Mouse (Mus musculus): ENCODE data around the gene Xylt1. TPM values are rescaled to one million over a fixed set of nuclear protein-coding genes. Genes with fewer than 3 reads are reported as not detected.

The Xylt1 gene
- 0.84 and 0.86 TPM in 2 replicates for polyA plus RNA-seq (2016; fragmentation: Nextera tagmentation; extraction: Ambion mirVana)

DNA sequence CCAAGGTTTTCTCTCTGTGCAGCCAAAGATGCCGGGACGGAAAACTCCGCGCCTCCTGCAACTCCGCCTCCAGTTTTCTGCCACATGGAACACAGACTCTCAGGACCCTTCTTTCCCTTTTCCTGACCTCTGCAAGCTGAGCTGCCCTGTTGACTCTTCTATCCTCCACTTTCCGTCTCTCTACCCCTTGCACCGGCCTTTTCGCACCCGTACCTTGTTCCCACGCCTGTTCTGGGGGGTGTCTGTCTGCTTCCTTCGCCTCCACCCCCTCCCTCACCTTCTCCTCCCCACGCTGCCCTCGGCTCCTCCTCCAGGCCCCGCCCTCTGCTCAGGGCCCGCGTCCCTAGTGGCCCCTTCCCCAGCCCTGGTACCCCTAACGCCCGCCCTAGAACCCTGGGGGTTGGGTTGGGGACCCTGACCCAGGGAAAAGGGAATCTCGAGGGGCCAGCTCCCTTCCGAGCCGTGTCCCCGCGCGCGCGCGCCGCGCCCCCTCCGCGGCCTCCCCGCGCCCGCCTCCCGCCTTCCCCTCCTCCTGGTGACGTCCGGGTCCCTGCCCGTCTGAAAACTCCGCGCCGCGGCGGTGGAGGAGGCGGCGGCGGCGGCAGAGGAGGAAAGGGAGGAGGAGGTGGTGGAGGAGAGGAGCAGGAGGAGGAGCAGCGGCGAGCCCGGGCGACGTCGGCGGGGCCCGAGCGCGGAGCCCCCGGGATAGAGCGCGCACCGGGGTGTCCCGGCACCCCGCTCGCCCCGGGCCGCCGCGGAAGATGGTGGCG lies at the start of gene Xylt1:
Xylt1 (plus strand) TSS at position 562 of the 770 bp plus-strand sequence.
- DNase-seq (ENCODE audit: low spot score), result peak; percentile 88
- H3K36me3 ChIP-seq (replicated peaks), result no peaks in the 10 kb centered on the region
- peak within 1 kb of the TSS; percentile 93 for H3K27ac ChIP-seq (replicated peaks)
- H3K9me3 ChIP-seq, result no peaks in the 10 kb centered on the region
- under 1% methylated on average over 68 of the region's 69 CpGs for WGBS
- H3K27me3 ChIP-seq (replicated peaks; ENCODE audit: low read depth, poor library complexity, severe bottlenecking), result peaks cover 45% of the 10 kb centered on the region
- H3K4me3 ChIP-seq, result peak within 1 kb of the TSS; percentile 88
- peaks cover 29% of the 10 kb centered on the region for H3K4me1 ChIP-seq

DNA sequence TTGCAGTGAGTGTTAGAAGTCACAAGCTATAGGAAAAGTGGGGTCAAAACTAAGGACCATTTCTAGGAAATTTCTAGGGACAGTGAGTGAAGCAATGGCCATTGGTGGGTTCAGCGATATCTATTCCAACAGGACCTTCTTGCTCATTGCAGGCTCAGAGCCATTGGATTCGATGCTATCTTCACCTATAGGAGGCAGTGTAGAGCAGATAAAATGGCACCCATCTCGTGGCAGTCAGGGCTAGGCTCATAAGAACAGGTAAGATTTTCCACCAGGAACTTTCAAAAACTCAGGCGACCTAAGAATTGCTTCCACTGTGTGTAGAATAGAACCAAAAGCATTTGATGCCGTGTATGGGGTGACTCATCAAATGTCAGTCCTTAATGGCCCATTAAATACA lies 46.8 kb upstream of the Xylt1 start:
- no peaks in the 10 kb centered on the region for H3K4me1 ChIP-seq
- no peaks in the 10 kb centered on the region for H3K27me3 ChIP-seq (replicated peaks; ENCODE audit: low read depth, poor library complexity, severe bottlenecking)
- H3K4me3 ChIP-seq, result no peak overlapping the region
- WGBS, result 83% methylated on average over 5 of the region's 5 CpGs
- H3K27ac ChIP-seq (replicated peaks), result no peak overlapping the region
- no peak for DNase-seq (ENCODE audit: low spot score)
- H3K9me3 ChIP-seq, result no peaks in the 10 kb centered on the region
- H3K36me3 ChIP-seq (replicated peaks), result no peaks in the 10 kb centered on the region

DNA sequence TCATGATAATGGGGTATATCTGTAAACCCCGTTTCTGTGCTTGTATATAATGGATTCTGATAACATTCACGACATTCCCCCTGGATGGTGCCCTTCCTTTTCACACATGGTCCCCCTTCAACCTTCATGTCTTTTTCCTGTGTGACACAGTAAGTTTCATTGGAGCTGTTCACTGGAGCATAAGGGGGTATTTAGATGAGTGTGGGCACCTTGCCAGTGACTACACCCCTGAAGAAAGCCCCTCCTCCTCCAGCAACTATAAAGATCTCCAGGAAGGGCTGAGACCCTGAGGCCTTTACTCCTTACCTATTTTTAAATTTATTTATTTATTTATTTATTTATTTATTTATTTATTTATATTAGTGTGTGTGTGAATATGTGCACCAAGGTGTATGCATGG lies 24.5 kb upstream of the Xylt1 start:
- no peaks in the 10 kb centered on the region for H3K9me3 ChIP-seq
- 87% methylated on average over 2 of the region's 2 CpGs for WGBS
- H3K27ac ChIP-seq (replicated peaks), result no peak overlapping the region
- H3K36me3 ChIP-seq (replicated peaks), result no peaks in the 10 kb centered on the region
- no peak for DNase-seq (ENCODE audit: low spot score)
- H3K4me3 ChIP-seq, result no peak overlapping the region
- H3K27me3 ChIP-seq (replicated peaks; ENCODE audit: low read depth, poor library complexity, severe bottlenecking), result no peaks in the 10 kb centered on the region
- H3K4me1 ChIP-seq, result no peaks in the 10 kb centered on the region

DNA sequence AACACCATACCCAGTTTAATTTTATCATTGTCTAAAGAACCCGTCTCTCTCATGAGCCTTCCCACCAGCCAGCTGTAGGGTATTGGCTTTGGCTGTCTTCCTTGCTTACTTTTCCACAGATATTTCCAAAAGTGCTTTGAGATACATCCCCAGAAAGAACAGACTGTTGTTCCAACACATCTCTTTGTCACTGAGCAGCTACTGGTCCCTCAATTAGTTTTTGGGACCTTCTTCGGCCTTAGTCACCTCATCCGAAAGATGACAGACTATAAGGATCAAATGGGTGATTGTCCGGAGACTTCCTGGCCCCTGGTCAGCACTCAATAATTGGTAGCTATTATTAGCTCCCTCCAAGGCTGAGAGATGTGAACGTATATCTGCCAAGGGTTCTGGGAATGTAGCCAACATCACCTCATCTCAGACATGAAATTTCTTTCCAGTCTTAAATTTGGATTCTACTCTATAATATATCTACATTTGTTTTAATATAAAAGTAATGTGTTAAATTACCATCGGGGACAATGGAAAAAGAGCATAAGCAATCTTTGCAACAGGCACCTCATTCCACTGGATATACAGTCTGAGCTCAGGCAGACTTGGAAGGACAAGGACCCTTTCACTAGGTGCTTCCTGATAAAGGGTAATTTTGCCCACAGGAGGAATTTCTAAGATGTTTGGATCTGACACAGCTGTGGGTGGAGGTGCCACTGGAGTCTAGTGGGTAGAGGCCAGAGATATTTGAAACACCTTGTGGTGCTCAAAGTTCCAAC lies 23.2 kb upstream of the Xylt1 start:
- no peak overlapping the region for H3K27ac ChIP-seq (replicated peaks)
- no peaks in the 10 kb centered on the region for H3K27me3 ChIP-seq (replicated peaks; ENCODE audit: low read depth, poor library complexity, severe bottlenecking)
- DNase-seq (ENCODE audit: low spot score), result no peak
- H3K4me1 ChIP-seq, result no peaks in the 10 kb centered on the region
- H3K36me3 ChIP-seq (replicated peaks), result no peaks in the 10 kb centered on the region
- no peak overlapping the region for H3K4me3 ChIP-seq
- H3K9me3 ChIP-seq, result no peaks in the 10 kb centered on the region
- 82% methylated on average over 6 of the region's 6 CpGs for WGBS

DNA sequence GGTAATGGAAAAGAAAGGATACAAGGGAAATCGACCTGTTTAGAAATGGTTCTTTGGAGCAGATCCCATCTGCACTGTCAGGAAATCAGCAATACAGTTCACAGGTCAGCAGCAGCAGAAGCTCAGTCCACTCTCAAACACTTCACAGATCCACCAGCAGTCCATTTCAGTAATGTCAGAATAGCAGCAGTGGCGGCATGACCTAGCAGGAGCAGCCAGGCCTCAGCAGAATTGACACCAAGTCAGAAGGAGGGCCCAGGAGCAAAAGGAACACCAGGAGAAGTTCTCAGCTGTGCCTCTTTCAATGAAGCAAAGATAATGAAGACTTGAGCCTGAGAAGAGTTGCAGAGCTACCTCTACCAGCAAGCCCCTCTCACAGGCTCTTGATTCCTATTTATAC lies 19.5 kb upstream of the Xylt1 start:
- WGBS, result 87% methylated on average over 2 of the region's 2 CpGs
- no peaks in the 10 kb centered on the region for H3K4me1 ChIP-seq
- H3K4me3 ChIP-seq, result no peak overlapping the region
- DNase-seq (ENCODE audit: low spot score), result no peak
- no peaks in the 10 kb centered on the region for H3K36me3 ChIP-seq (replicated peaks)
- H3K27me3 ChIP-seq (replicated peaks; ENCODE audit: low read depth, poor library complexity, severe bottlenecking), result no peaks in the 10 kb centered on the region
- no peaks in the 10 kb centered on the region for H3K9me3 ChIP-seq
- no peak overlapping the region for H3K27ac ChIP-seq (replicated peaks)

DNA sequence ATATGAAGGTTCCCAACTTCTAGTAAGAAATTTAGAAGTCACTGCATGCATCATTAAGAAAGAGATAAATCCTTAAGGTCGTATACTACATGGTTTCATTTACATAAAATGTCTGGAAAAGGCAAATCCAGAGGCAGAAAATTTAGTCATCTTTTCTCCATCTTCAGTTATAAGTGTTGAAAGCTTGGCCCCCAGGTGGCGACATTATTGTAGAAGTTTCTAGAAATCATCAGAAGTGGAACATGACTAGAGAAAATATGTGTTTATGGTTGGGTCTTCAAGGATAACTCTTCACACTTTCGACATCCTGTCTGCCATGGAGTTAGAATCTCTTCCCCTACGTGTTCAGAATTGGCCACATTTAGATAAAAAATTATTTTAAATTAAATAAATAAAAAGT lies 18.3 kb upstream of the Xylt1 start:
- no peak overlapping the region for H3K27ac ChIP-seq (replicated peaks)
- no peaks in the 10 kb centered on the region for H3K36me3 ChIP-seq (replicated peaks)
- no peak for DNase-seq (ENCODE audit: low spot score)
- no peaks in the 10 kb centered on the region for H3K9me3 ChIP-seq
- no peaks in the 10 kb centered on the region for H3K27me3 ChIP-seq (replicated peaks; ENCODE audit: low read depth, poor library complexity, severe bottlenecking)
- H3K4me3 ChIP-seq, result no peak overlapping the region
- no peaks in the 10 kb centered on the region for H3K4me1 ChIP-seq
- WGBS, result 86% methylated on average over 4 of the region's 4 CpGs

DNA sequence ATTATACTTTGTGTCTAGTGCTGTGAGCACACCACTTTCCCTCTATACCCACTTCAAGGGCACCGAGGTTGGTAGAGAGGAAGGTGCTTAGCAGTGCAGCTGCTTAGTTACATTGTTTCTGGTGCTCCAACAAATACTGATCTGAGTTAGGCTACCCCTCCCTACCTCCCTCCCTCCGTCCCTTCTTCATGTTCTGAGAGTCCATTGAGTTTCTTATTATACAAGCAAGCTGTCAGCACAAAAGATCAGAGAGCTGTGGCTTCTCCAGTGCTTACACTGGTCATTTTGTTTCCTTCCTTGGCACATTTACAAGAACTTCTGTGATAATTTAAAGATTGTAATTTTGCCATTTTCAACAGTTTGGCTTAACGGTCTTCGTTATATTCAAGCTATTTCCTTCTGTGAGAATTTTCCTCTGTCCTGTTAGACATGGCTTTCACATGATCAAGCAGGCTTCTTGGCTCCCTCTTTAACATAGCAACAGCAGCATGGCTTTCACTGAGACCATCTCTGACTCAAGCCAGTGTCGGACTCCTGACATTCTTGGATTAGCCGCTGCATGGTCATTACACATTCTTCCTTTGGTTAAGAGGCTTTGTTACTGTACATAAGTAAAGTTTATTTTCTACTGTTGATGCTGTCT lies 12.0 kb upstream of the Xylt1 start:
- Histone ChIP-seq H3K4me1 (no peaks in the 10 kb centered on the region), H3K9me3 (no peaks in the 10 kb centered on the region), H3K27me3 (replicated peaks; ENCODE audit: low read depth, poor library complexity, severe bottlenecking) (no peaks in the 10 kb centered on the region), H3K36me3 (replicated peaks) (no peaks in the 10 kb centered on the region), H3K4me3 (no peak overlapping the region), H3K27ac (replicated peaks) (no peak overlapping the region)
- WGBS, result 80% methylated on average over 6 of the region's 6 CpGs
- DNase-seq (ENCODE audit: low spot score), result no peak

DNA sequence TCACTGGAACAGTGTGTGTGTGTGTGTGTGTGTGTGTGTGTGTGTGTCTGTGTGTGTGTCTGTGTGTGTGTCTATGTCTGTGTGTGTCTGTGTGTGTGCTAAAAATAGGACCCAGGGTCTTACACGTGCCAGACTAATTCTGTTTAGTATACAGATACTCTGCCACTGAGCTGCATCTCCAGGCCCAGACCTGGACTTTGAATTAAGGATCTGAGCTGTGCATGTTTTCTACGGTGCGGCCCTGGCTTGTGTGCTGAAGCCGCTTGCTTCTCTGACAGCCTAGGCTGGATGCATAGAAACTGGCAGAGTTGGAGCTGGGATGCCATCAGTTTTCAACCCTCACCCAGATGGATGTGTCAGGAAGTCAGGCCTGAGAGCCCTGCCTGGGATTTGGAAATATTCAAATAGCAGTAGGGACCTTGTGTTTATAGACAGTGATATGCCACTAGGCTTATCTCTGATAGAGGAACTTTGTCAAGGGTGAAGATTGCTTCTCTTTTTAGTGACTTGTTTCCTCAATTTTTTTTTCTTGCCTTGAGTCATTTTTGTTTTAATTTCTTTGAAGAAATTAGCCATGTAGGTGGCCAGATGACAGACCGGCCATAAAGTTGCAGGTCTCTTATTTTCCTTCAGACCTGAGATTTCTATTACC lies 11.4 kb upstream of the Xylt1 start:
- DNase-seq (ENCODE audit: low spot score), result no peak
- Histone ChIP-seq H3K36me3 (replicated peaks) (no peaks in the 10 kb centered on the region), H3K4me3 (no peak overlapping the region), H3K27me3 (replicated peaks; ENCODE audit: low read depth, poor library complexity, severe bottlenecking) (no peaks in the 10 kb centered on the region), H3K27ac (replicated peaks) (no peak overlapping the region), H3K9me3 (no peaks in the 10 kb centered on the region), H3K4me1 (no peaks in the 10 kb centered on the region)
- WGBS, result 84% methylated on average over 5 of the region's 5 CpGs

DNA sequence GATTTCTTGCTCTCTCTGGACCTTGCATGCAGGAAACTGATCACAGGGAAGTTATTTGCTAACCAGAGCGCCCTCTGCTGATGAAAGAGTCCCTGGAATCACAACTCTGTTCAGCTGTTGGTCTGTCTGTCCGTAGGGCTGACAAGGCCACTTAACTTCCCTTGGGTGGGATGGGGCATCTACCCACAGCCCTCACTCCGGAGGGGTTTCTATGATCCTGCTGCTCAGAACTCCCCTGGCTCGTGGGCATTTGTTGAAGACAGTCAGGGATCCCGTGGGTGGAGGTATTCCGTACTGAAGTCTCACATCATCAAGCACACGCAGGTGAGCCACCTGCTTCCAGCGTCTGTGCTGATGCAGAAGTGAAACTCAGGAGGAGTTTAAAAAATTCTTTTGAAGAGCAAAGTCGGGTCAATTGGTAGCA lies 4.9 kb upstream of the Xylt1 start:
- 35% methylated on average over 9 of the region's 9 CpGs for whole genome bisulfite sequencing
- H3K27me3 ChIP-seq (replicated peaks; ENCODE audit: low read depth, poor library complexity, severe bottlenecking), result peaks cover 31% of the 10 kb centered on the region
- H3K4me1 ChIP-seq, result peaks cover 12% of the 10 kb centered on the region
- H3K9me3 ChIP-seq, result no peaks in the 10 kb centered on the region
- no peak overlapping the region for H3K4me3 ChIP-seq
- DNase-seq (ENCODE audit: low spot score), result peak; percentile 61
- no peak overlapping the region for H3K27ac ChIP-seq (replicated peaks)
- H3K36me3 ChIP-seq (replicated peaks), result no peaks in the 10 kb centered on the region

DNA sequence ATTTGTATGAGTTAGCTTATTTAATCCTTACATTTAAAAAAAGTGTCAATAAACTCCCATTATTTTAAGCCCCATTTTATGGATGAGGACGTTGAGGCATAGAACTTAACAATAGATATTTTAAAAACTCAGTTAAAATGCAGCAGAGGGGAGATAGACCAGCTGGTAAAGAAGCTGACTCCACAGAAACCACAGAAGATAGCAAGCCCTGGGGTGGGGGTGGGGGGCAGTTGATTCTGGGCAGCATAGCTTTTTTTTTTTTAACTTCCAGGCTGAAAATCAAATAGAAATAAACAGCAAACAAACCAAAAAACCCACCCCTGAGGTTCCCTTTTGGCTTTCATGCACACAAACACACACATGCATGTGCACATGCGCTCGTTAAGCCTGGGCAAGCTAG lies 3.6 kb upstream of the Xylt1 start:
- Histone ChIP-seq H3K4me3 (no peak overlapping the region), H3K9me3 (no peaks in the 10 kb centered on the region), H3K4me1 (peaks cover 18% of the 10 kb centered on the region), H3K36me3 (replicated peaks) (no peaks in the 10 kb centered on the region), H3K27ac (replicated peaks) (no peak overlapping the region), H3K27me3 (replicated peaks; ENCODE audit: low read depth, poor library complexity, severe bottlenecking) (peaks cover 34% of the 10 kb centered on the region)
- DNase-seq (ENCODE audit: low spot score), result no peak
- WGBS, result 80% methylated on average over 3 of the region's 3 CpGs

DNA sequence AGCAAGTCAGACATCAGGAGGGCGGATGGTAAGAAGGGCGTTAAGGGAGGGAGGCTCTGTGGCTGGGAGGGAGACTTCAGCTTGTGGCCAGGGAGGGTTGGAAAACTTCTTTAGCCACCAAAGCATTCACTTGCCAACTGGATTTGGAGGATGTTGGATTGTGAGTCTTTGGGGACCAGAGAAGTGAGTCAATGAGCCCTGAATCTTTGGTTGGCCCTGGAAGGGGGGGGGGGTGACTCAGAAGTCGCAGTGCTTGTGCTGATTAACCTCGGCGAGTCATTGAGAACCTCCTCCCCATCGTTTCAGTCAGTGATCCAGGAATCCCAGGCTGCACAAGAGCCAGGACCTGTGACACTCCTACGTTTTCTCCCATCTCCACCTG lies 752 bp upstream of the Xylt1 start:
- H3K4me1 ChIP-seq, result peaks cover 29% of the 10 kb centered on the region

DNA sequence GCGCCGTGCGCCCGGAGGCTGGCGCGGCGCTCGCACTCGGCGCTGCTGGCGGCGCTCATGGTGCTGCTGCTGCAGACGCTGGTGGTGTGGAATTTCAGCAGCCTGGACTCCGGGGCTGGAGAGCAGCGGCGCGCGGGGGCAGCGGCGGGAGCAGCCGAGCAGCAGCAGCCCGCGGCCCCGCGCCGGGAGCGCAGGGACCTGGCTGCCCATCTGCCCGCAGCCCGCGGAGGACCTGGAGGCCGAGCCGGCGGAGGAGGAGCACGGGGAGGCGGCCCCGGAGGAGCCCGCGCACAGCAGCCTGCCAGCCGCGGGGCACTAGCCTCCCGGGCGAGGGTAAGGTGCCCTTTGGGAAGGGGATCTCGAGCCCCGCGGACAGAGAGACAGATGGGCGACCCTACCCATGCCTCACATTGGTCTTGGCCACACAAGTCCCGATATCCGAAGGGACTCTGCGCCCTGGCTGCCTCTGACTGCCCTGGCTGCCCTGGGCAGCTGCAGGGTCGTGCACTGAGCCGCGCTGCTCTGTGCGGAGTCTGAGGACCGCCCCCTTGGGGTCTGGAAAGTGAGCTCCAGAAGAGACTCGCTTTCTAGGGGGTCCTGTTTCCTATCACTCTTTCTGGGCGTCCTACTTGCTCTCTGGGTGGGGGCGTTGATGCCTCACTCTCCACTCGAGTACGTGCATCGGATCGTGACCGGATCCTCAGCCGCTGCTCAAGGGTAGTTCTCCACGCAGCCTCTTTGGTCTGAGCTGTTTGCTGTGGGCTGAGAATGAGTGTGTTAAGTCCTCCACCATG lies 606 bp downstream of the Xylt1 start:
- Histone ChIP-seq H3K36me3 (replicated peaks) (no peaks in the 10 kb centered on the region), H3K9me3 (no peaks in the 10 kb centered on the region), H3K4me1 (peaks cover 29% of the 10 kb centered on the region), H3K27me3 (replicated peaks; ENCODE audit: low read depth, poor library complexity, severe bottlenecking) (peaks cover 45% of the 10 kb centered on the region), H3K4me3 (peak overlapping the region; percentile 88), H3K27ac (replicated peaks) (peak overlapping the region; percentile 93)
- DNase-seq (ENCODE audit: low spot score), result peak; percentile 79
- WGBS, result under 1% methylated on average over 64 of the region's 64 CpGs

More for the DNA sequence above, 752 bp upstream of the Xylt1 start:
- H3K27me3 ChIP-seq (replicated peaks; ENCODE audit: low read depth, poor library complexity, severe bottlenecking), result peaks cover 45% of the 10 kb centered on the region
- H3K4me3 ChIP-seq, result peak overlapping the region; percentile 88
- 6% methylated on average over 7 of the region's 7 CpGs for WGBS
- H3K27ac ChIP-seq (replicated peaks), result peak overlapping the region; percentile 93; the same call in 1 of the 2 replicates
- no peaks in the 10 kb centered on the region for H3K36me3 ChIP-seq (replicated peaks)
- no peaks in the 10 kb centered on the region for H3K9me3 ChIP-seq
- DNase-seq (ENCODE audit: low spot score), result no peak

Data from embryonic facial prominence, embryonic 10.5 days (tissue).